In genomic region chr13:53356105-53356996, GRCm38 (mm10) we compare ENCODE assay signal across 8 mouse cellular contexts. TPM values are rescaled to one million over a fixed set of nuclear protein-coding genes. Genes with fewer than 3 reads are reported as not detected.
A peak's percentile ranks its signal among the peaks of the same experiment; 100 is the strongest.
DNase-seq lines count a peak whose midpoint lies in the region; ATAC-seq and TF ChIP-seq lines count a peak whose summit lies in the region.

No protein-coding gene starts in this region.

- in situ Hi-C loops in CH12.LX (cut with MboI; ENCODE audit: low pct_ligation_motif_present, low pct_unique_long_range_greater_than_20kb, low sequenced_read_pairs), result loop anchor here (5.0 kb wide), 1 partner anchor 239 kb away; no protein-coding TSS in a partner anchor

- no peak overlapping the region for H3K4me2 ChIP-seq in CH12.LX (ENCODE audit: insufficient read depth, low read depth, poor library complexity, severe bottlenecking)
- no peak overlapping the region for H3K4me2 ChIP-seq in kidney, postnatal 0 days (ENCODE audit: low read length)

- DNase-seq in CH12.LX (ENCODE audit: extremely low read depth) (peak; percentile 64), R1 (ENCODE audit: low read depth, low spot score) (peak; percentile 77)
- DNase-seq in cerebellum, postnatal 25 days, result peak; percentile 39 to 61
- peak; percentile 25 to 51 for DNase-seq in heart, adult 9 months (ENCODE audit: low spot score in 2 of 2)
- peak; percentile 91 for DNase-seq in kidney, postnatal 0 days (ENCODE audit: low spot score)
- peak; percentile 12 for DNase-seq in lung, adult 2 months
- DNase-seq in urinary bladder, adult 2 months (ENCODE audit: low spot score), result no peak

- no peak overlapping the region for H3K4me3 ChIP-seq in CH12.LX (replicated peaks in 1 of 3; ENCODE audit: low read depth in 2 of 3, low read length in 2 of 3, poor library complexity in 1 of 3)
- H3K4me3 ChIP-seq in kidney, postnatal 0 days (replicated peaks; ENCODE audit: low read depth, low read length), result no peak overlapping the region
- no peak overlapping the region for H3K4me3 ChIP-seq in lung, adult 2 months (replicated peaks; ENCODE audit: extremely low read depth, low read depth, low read length)

- TF ChIP-seq POLR2A in CH12.LX (IDR thresholded peaks at IDR 0.05; ENCODE audit: low read depth, low read length), result no peak
- no peak for TF ChIP-seq POLR2A in lung, adult 2 months (IDR thresholded peaks at IDR 0.05; ENCODE audit: borderline replicate concordance, extremely low read depth, low read depth, low read length)

- peak; percentile 85 for TF ChIP-seq RAD21 in CH12.LX (IDR thresholded peaks at IDR 0.05; ENCODE audit: low read depth, low read length)

- H3K36me3 ChIP-seq in CH12.LX (replicated peaks in 1 of 2; ENCODE audit: control insufficient read depth in 1 of 2, insufficient read depth in 1 of 2, low read length in 1 of 2), result peaks cover 72 to 91% of the 10 kb centered on the region in 2 experiments
- H3K36me3 ChIP-seq in kidney, postnatal 0 days (ENCODE audit: insufficient read depth, low read length), result peaks cover 46% of the 10 kb centered on the region

- no peak for TF ChIP-seq EP300 in CH12.LX (IDR thresholded peaks at IDR 0.05; ENCODE audit: low read length)

- dilution Hi-C loops in CH12.LX (cut with MboI; ENCODE audit: extremely low pct_ligation_motif_present, extremely low pct_unique_long_range_greater_than_20kb, low sequenced_read_pairs), result no loop called here

- ATAC-seq in kidney, postnatal 0 days (replicated peaks; ENCODE audit: low FRiP score, low read depth), result peak; percentile 10; the same call in 1 of the 2 replicates
- ATAC-seq in neutrophil, adult 5-6 weeks (ENCODE audit: extremely low read depth, insufficient number of reproducible peaks, low FRiP score, poor library complexity, severe bottlenecking), result peak; percentile 35; the same call in 1 of the 2 replicates

- no peak overlapping the region for H3K27ac ChIP-seq in CH12.LX (ENCODE audit: insufficient read depth, low read depth)
- H3K27ac ChIP-seq in kidney, postnatal 0 days, result no peak overlapping the region

- no peak overlapping the region for H3K9ac ChIP-seq in CH12.LX (ENCODE audit: insufficient read depth, low read depth)
- no peak overlapping the region for H3K9ac ChIP-seq in kidney, postnatal 0 days (ENCODE audit: low read depth, low read length)

- WGBS in kidney, postnatal 0 days, result 56% methylated on average over 8 of the region's 8 CpGs
- 58% methylated on average over 8 of the region's 8 CpGs for WGBS in lung, adult 2 months

- no peaks in the 10 kb centered on the region for H3K79me2 ChIP-seq in CH12.LX (replicated peaks; ENCODE audit: control insufficient read depth, extremely low read depth, insufficient read depth, poor library complexity, severe bottlenecking)

- no peaks in the 10 kb centered on the region for H3K4me1 ChIP-seq in CH12.LX (ENCODE audit: control insufficient read depth in 1 of 2, insufficient read depth in 2 of 2)
- no peaks in the 10 kb centered on the region for H3K4me1 ChIP-seq in kidney, postnatal 0 days (replicated peaks; ENCODE audit: insufficient read depth, low read length)
- no peaks in the 10 kb centered on the region for H3K4me1 ChIP-seq in lung, adult 2 months (ENCODE audit: control insufficient read depth, insufficient read depth, low read length)

- TF ChIP-seq CTCF in CH12.LX (conservative IDR thresholded peaks at IDR 0.05 in 1 of 2, IDR thresholded peaks at IDR 0.05 in 1 of 2; ENCODE audit: low read depth in 2 of 2, low read length in 2 of 2), result peak; percentile 81 to 89
- TF ChIP-seq CTCF in kidney, postnatal 0 days (IDR thresholded peaks at IDR 0.05; ENCODE audit: low read depth), result peak; percentile 92
- peak; percentile 34; the same call in 1 of the 2 replicates for TF ChIP-seq CTCF in lung, adult 2 months (IDR thresholded peaks at IDR 0.05; ENCODE audit: insufficient read depth, low read length)

- H3K9me3 ChIP-seq in CH12.LX (replicated peaks; ENCODE audit: low read length), result no peaks in the 10 kb centered on the region
- no peaks in the 10 kb centered on the region for H3K9me3 ChIP-seq in kidney, postnatal 0 days (replicated peaks; ENCODE audit: low read length)

- H3K27me3 ChIP-seq in CH12.LX (replicated peaks), result no peaks in the 10 kb centered on the region
- no peaks in the 10 kb centered on the region for H3K27me3 ChIP-seq in kidney, postnatal 0 days (ENCODE audit: insufficient read depth, low read length)

TF ChIP-seq in CH12.LX, 34 proteins besides CTCF, POLR2A, EP300 and RAD21:
- peak; percentile 71 for TF ChIP-seq SMC3 (IDR thresholded peaks at IDR 0.05; ENCODE audit: low read depth, low read length)
- no peak for TF ChIP-seq TBP (conservative IDR thresholded peaks at IDR 0.05; ENCODE audit: low read depth, low read length)
- TF ChIP-seq JUND (conservative IDR thresholded peaks at IDR 0.05; ENCODE audit: low read depth, low read length), result no peak
- no peak for TF ChIP-seq MAX (IDR thresholded peaks at IDR 0.05; ENCODE audit: low read length)
TF ChIP-seq in CH12.LX: peak in this region for 1.

RNA-seq across cellular contexts. Expression of gene Sptlc1, which starts 20.8 kb away (rescaled TPM):
- total RNA-seq in CH12.LX (2012; rRNA removed), result 27.0 and 30.0 TPM in 2 replicates
- 39.2 and 41.1 TPM in 2 replicates for total RNA-seq in CH12.LX (2014; rRNA removed)
- polyA plus RNA-seq in CH12.LX (2012; ENCODE audit: insufficient read length, low read depth), result 39.2 and 39.4 TPM in 2 replicates
- 35.1 and 36.0 TPM in 2 replicates for polyA plus RNA-seq in kidney, postnatal 0 days (2015; fragmentation: Nextera tagmentation; extraction: Ambion mirVana)
- polyA plus RNA-seq in lung, adult 2 months (2012; rRNA removed), result 18.5 and 25.3 TPM in 2 replicates
- total RNA-seq in neutrophil, adult 5-6 weeks (2017), result 40.9 and 44.9 TPM in 2 replicates
- 36.9 and 40.4 TPM in 2 replicates for polyA plus RNA-seq in urinary bladder, adult 2 months (2012; rRNA removed)

Comparison
In these comparisons a context has a peak if more than half of its experiments do, and no peak if none do; other contexts are left out.
1. CTCF ChIP-seq: peak in every context shown above with its lines; median percentile 92 in kidney, postnatal 0 days; 85 in CH12.LX; 34 in lung, adult 2 months.